Comparison of ENCODE assay signal across 19 mouse cellular contexts in the genomic region with DNA sequence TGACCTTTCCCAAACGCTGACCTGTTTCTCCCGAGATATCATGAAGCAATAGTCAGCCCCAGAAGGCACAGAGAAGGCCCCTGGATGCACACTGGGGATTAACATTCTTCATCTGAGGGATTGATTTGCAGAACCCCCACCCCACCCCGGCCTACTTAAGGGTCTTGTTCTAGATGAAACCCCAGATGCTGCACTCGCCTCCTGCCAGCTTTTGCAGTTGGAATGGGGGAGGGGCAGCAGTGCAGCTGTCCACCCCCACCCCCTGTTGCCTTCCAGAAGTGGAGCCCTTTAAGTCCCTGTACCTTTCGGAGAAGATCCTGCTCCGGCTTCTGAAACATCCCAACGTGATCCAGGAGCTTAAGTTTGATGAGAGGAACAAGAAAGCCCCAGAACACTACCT. TPM values are rescaled to one million over a fixed set of nuclear protein-coding genes. Genes with fewer than 3 reads are reported as not detected.
"Had no signal": no experiment of that assay in that cellular context is flagged by ENCODE, and none has a peak within 500 bp of the region (broad histone marks: within the 10 kb centered on the region; RNA-seq: fewer than 3 reads in every experiment).

No protein-coding gene starts in this region.

- H3K9ac ChIP-seq: liver, postnatal 0 days; lung, embryonic 15.5 days; midbrain, embryonic 12.5 days; neural tube, embryonic 12.5 days; stomach, embryonic 15.5 days had no signal

- H3K4me2 ChIP-seq: lung, embryonic 15.5 days; midbrain, embryonic 12.5 days; neural tube, embryonic 12.5 days; stomach, embryonic 15.5 days had no signal

- H3K27me3 ChIP-seq: lung, embryonic 15.5 days; midbrain, embryonic 12.5 days; neural tube, embryonic 12.5 days; stomach, embryonic 15.5 days had no signal

- H3K4me1 ChIP-seq: lung, embryonic 15.5 days; midbrain, embryonic 12.5 days; neural tube, embryonic 12.5 days; stomach, embryonic 15.5 days had no signal

- DNase-seq: liver, postnatal 0 days; lung, adult 2 months; lung, postnatal 14 days; lung, postnatal 36 days; midbrain, embryonic 14.5 days; right cerebral cortex, postnatal 14 days; thymus, adult 2 months; thymus, postnatal 25 days; thymus, postnatal 4 days had no signal

- H3K27ac ChIP-seq: lung, embryonic 15.5 days; macrophage; midbrain, embryonic 12.5 days; neural tube, embryonic 12.5 days; stomach, embryonic 15.5 days; stomach, postnatal 0 days had no signal

- H3K36me3 ChIP-seq: lung, embryonic 15.5 days; midbrain, embryonic 12.5 days; neural tube, embryonic 12.5 days; stomach, embryonic 15.5 days had no signal

- H3K4me3 ChIP-seq: lung, embryonic 15.5 days; megakaryocyte, embryonic 14.5 days; midbrain, embryonic 12.5 days; neural tube, embryonic 12.5 days; stomach, embryonic 15.5 days had no signal

- ATAC-seq: liver, postnatal 0 days; lung, postnatal 0 days had no signal

- H3K9me3 ChIP-seq: lung, embryonic 15.5 days; megakaryocyte, embryonic 14.5 days; midbrain, embryonic 12.5 days; neural tube, embryonic 12.5 days; stomach, embryonic 15.5 days had no signal

RNA-seq across cellular contexts. Expression of gene Cnnm1, which starts 29.1 kb away (rescaled TPM):
- total RNA-seq: monocyte, adult 5-6 weeks; neutrophil, adult 5-6 weeks had no signal
- polyA plus RNA-seq: macrophage had no signal
